Mouse (Mus musculus): ENCODE data around the gene Nkain4.

The Nkain4 gene

GRCm38 (mm10) chr2:180894029-180894623 lies 60.4 kb downstream of the Nkain4 start:
- DNase-seq (ENCODE audit: low spot score): no peak

GRCm38 (mm10) chr2:180893537-180894028 lies 60.9 kb downstream of the Nkain4 start:
- DNase-seq (ENCODE audit: low spot score): no peak

- no peak for DNase-seq (ENCODE audit: low spot score)
Observed at GRCm38 (mm10) chr2:180892841-180893521, 61.5 kb downstream of the Nkain4 start.

- no peak for DNase-seq (ENCODE audit: low spot score)
Observed at GRCm38 (mm10) chr2:180891835-180892323, 62.6 kb downstream of the Nkain4 start.

GRCm38 (mm10) chr2:180891075-180891834 lies 63.2 kb downstream of the Nkain4 start:
- no peak for DNase-seq (ENCODE audit: low spot score)

- DNase-seq (ENCODE audit: low spot score): no peak
Observed at GRCm38 (mm10) chr2:180890422-180891074, 64.0 kb downstream of the Nkain4 start.

GRCm38 (mm10) chr2:180889921-180890280 lies 64.6 kb downstream of the Nkain4 start:
- DNase-seq (ENCODE audit: low spot score): no peak

GRCm38 (mm10) chr2:180889271-180889920 lies 65.1 kb downstream of the Nkain4 start:
- DNase-seq (ENCODE audit: low spot score): no peak

- DNase-seq (ENCODE audit: low spot score): no peak
Observed at GRCm38 (mm10) chr2:180885270-180885669, 69.2 kb downstream of the Nkain4 start.

Data from adipocyte (in vitro differentiated cells).